Mouse (Mus musculus) hindbrain, embryonic 15.5 days (tissue): ENCODE data around the gene Il12b. TPM values are rescaled to one million over a fixed set of nuclear protein-coding genes. Genes with fewer than 3 reads are reported as not detected.
A peak's percentile ranks its signal among the peaks of the same experiment; 100 is the strongest.
"Not testable (repeated sequence)": the region's sequence is repeated elsewhere in the genome, so short reads cannot be mapped to it uniquely, and the experiment has no call there.

ENCODE experiments used
- ATAC-seq: fragments of 200-750 bp; cut with Nextera tagmentation; 2 replicates; pipeline ENCODE4 v1.8.0; 2017; ENCODE audit warnings: low read depth, moderate number of reproducible peaks, moderate TSS enrichment; ENCODE audit not compliant: low FRiP score
- H3K27ac ChIP-seq: fragments of 300-500 bp; sonication (generic); replicated peaks from 2 replicates; pipeline ENCODE4 v1.5.1; 2015; ENCODE audit warnings: mild to moderate bottlenecking, inconsistent platforms
- H3K27me3 ChIP-seq: fragments of 300-500 bp; sonication (generic); 2 replicates; pipeline ENCODE4 v1.6.1; 2015; ENCODE audit warnings: control low read depth, inconsistent platforms
- H3K36me3 ChIP-seq: fragments of 300-500 bp; sonication (generic); 2 replicates; pipeline ENCODE4 v1.6.1; 2015; ENCODE audit warnings: control low read depth, inconsistent platforms
- H3K4me1 ChIP-seq: fragments of 300-500 bp; sonication (generic); replicated peaks from 2 replicates; pipeline ENCODE4 v1.6.1; 2015; ENCODE audit warnings: control low read depth, inconsistent platforms
- H3K4me2 ChIP-seq: fragments of 300-500 bp; sonication (generic); 2 replicates; pipeline ENCODE4 v1.6.1; 2015; ENCODE audit warnings: moderate library complexity, mild to moderate bottlenecking, inconsistent platforms
- H3K4me3 ChIP-seq: fragments of 300-500 bp; sonication (generic); 2 replicates; pipeline ENCODE4 v1.5.1; 2015; ENCODE audit warnings: mild to moderate bottlenecking, inconsistent platforms
- H3K9ac ChIP-seq: fragments of 300-500 bp; sonication (generic); 2 replicates; pipeline ENCODE4 v1.6.1; 2015; ENCODE audit warnings: inconsistent platforms
- H3K9me3 ChIP-seq: fragments of 300-500 bp; sonication (generic); 2 replicates; pipeline ENCODE4 v1.6.1; 2016; ENCODE audit warnings: control low read depth, inconsistent platforms
- WGBS: fragments of 180-500 bp; shearing (Covaris S2); methylation state at CpG from one replicate; pipeline ENCODE4 v1.1.7; 2015; 5-methylcytosine and 5-hydroxymethylcytosine counted together
- polyA plus RNA-seq: library from polyadenylated mRNA; unstranded; fragments of >200 nt; fragmentation: Nextera tagmentation; extraction: Ambion mirVana; gene quantifications from 2 replicates; pipeline ENCODE4 v1.2.1, GENCODE M21; 2015

The Il12b gene
- polyA plus RNA-seq, 1 experiment from 2014 or later: not detected

DNA sequence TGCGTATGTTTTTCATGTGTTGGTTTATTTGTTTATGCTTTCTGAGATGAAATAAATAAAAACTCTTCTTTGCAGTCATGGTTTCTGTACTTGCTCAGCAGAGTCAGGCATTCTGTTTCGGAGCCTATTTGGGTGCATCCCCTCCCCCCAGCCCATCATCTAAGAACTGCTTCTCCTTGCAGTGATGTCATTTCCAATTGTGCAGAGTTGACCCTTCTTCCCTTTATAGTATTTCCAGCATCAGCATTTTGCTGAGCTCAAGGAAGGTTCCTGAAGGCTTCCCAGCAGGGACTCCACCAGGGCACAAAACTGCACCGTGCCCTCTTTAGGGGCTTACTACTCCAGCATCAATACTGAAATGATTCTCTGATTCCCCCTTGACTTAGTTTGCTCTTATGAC is 14.7 kb downstream of the Il12b start:
- no peaks in the 10 kb centered on the region for H3K4me1 ChIP-seq
- H3K27me3 ChIP-seq: no peaks in the 10 kb centered on the region
- no peak for ATAC-seq
- no peak overlapping the region for H3K9ac ChIP-seq
- no peak overlapping the region for H3K4me2 ChIP-seq
- H3K9me3 ChIP-seq: no peaks in the 10 kb centered on the region
- no peak overlapping the region for H3K27ac ChIP-seq
- 80% methylated on average over 3 of the region's 3 CpGs for WGBS
- H3K36me3 ChIP-seq: no peaks in the 10 kb centered on the region
- no peak overlapping the region for H3K4me3 ChIP-seq

DNA sequence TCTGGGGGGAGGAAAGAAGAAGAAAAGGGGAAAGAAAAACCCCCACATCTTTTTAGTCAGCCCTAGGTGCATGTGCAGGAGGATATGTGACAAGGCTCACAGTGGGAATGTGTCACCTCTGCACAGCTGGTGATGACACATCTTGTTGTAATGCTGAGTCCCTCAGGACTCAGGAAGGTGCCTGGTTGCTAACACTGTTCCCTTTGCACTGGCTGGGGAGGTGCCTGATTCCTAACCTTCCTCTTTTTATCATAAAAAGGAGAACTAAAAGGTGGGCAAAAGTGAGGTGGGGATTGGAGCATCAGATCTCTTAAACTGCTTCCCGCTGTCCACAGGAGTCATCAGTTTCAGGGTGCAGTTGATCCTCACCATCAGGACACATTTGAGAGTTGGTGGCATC is 17.5 kb downstream of the Il12b start:
- ATAC-seq: no peak
- Histone ChIP-seq H3K4me2 (no peak overlapping the region), H3K36me3 (no peaks in the 10 kb centered on the region), H3K27ac (no peak overlapping the region), H3K4me1 (no peaks in the 10 kb centered on the region), H3K9me3 (no peaks in the 10 kb centered on the region), H3K4me3 (no peak overlapping the region), H3K27me3 (no peaks in the 10 kb centered on the region), H3K9ac (no peak overlapping the region)
- 86% methylated on average over 1 of the region's 1 CpGs for WGBS

GRCm38 (mm10) chr11:44422337-44423111 is 22.7 kb downstream of the Il12b start:
- ATAC-seq: no peak
- Histone ChIP-seq H3K9me3 (no peaks in the 10 kb centered on the region), H3K4me3 (no peak overlapping the region), H3K27ac (no peak overlapping the region), H3K36me3 (no peaks in the 10 kb centered on the region), H3K4me1 (peaks cover 10% of the 10 kb centered on the region), H3K27me3 (no peaks in the 10 kb centered on the region), H3K9ac (no peak overlapping the region), H3K4me2 (no peak overlapping the region)
- 73% methylated on average over 10 of the region's 10 CpGs for WGBS

DNA sequence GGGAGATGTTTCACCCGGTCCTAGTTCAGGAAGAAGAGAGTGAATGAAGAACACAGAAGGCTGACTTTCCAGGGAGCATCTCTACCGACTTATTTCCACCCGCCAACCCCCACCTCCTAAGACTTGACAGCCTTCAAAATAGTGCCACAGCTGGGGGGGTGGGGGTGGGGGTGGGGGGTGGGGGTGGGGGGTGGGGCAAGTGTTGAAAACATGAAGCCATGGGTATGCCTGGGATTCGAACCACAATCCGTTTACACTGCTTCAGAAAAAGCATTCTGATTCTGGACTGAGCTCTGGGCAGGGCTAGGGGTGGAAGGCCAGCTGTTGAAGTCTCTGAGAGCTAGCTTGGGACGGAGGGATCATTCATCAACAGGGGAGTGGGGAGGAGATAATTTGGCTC is 23.4 kb downstream of the Il12b start:
- no peak overlapping the region for H3K9ac ChIP-seq
- H3K27ac ChIP-seq: no peak overlapping the region; the same call in 1 of the 2 replicates
- no peaks in the 10 kb centered on the region for H3K9me3 ChIP-seq
- WGBS: 59% methylated on average over 6 of the region's 6 CpGs
- H3K4me2 ChIP-seq: no peak overlapping the region
- peaks cover 10% of the 10 kb centered on the region for H3K4me1 ChIP-seq
- ATAC-seq: no peak
- H3K4me3 ChIP-seq: no peak overlapping the region
- no peaks in the 10 kb centered on the region for H3K27me3 ChIP-seq
- no peaks in the 10 kb centered on the region for H3K36me3 ChIP-seq

DNA sequence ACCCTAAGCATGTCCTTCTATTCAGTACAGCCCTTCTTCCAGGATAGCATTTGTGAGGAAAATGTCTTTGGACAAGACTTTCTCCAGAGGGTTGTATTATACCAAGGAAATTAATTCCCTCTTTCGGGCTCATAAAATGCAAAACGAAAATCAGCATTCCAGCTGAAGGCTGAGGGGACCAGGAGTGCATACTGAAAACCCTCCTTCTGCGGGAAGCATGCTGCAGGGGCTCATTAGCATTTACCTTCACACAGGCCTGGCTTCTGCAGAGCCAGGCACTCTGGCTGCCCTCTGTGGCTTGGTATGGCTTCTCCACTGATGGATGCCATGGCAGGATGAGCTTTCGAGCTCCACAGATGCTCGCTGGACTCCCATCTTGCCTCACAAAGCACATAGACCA is 24.1 kb downstream of the Il12b start:
- Histone ChIP-seq H3K4me2 (no peak overlapping the region), H3K27me3 (no peaks in the 10 kb centered on the region), H3K36me3 (no peaks in the 10 kb centered on the region), H3K27ac (peak overlapping the region; percentile 56), H3K4me3 (no peak overlapping the region), H3K9me3 (no peaks in the 10 kb centered on the region), H3K4me1 (peaks cover 10% of the 10 kb centered on the region), H3K9ac (no peak overlapping the region)
- WGBS: 44% methylated on average over 5 of the region's 5 CpGs
- ATAC-seq: no peak

- Histone ChIP-seq H3K27ac (no peak overlapping the region), H3K36me3 (no peaks in the 10 kb centered on the region), H3K4me2 (no peak overlapping the region), H3K4me1 (peaks cover 10% of the 10 kb centered on the region), H3K4me3 (no peak overlapping the region), H3K27me3 (no peaks in the 10 kb centered on the region), H3K9me3 (no peaks in the 10 kb centered on the region), H3K9ac (no peak overlapping the region)
- no peak for ATAC-seq
- WGBS: 72% methylated on average over 8 of the region's 8 CpGs
Measured at GRCm38 (mm10) chr11:44425006-44425405, 25.1 kb downstream of the Il12b start.

DNA sequence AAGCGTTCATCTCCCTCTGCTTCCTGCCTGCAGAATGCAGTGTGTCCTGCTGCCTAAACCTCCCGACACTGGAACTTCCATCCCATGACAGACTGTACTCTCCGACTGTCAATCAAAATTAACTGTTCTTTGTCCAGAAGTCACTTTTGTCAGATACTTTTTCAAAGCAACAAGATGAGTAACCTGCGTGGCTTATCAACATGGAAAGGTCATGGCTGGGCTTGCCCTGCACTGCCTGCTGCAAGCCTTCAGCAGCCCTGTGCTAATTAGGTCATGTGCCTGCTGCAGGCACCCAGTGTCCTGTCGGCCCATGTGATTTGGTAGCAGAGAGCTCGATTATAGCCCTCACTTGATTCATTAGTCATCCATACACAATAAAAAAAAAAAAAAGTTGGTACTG is 25.8 kb downstream of the Il12b start:
- no peaks in the 10 kb centered on the region for H3K9me3 ChIP-seq
- no peaks in the 10 kb centered on the region for H3K27me3 ChIP-seq
- no peak overlapping the region for H3K4me3 ChIP-seq
- H3K4me2 ChIP-seq: no peak overlapping the region
- 79% methylated on average over 6 of the region's 6 CpGs for WGBS
- H3K36me3 ChIP-seq: no peaks in the 10 kb centered on the region
- H3K27ac ChIP-seq: no peak overlapping the region
- H3K4me1 ChIP-seq: peaks cover 10% of the 10 kb centered on the region
- no peak for ATAC-seq
- no peak overlapping the region for H3K9ac ChIP-seq

DNA sequence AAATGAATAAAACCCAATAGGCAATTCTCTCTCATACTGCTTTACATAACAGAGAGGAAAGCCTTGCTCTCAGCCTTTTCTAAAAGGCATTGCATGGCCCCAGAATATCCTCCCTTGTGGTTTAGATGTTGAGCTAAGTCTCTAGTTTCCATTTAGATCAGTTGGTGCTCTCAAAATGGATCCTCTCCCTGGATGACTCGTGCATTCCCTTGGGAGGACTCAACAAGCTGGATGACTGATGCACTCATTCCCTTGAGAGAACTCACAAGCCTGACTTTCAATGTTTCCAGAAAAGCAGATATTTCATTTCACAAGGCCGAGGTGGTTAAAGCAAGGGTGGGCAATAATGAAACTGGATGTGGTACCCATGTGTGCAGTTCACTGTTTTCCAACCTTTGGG is 28.1 kb downstream of the Il12b start:
- no peaks in the 10 kb centered on the region for H3K9me3 ChIP-seq
- WGBS: 75% methylated on average over 2 of the region's 2 CpGs

GRCm38 (mm10) chr11:44430036-44430435 is 30.2 kb downstream of the Il12b start:
- Histone ChIP-seq H3K9ac (no peak overlapping the region), H3K4me3 (no peak overlapping the region), H3K4me1 (no peaks in the 10 kb centered on the region), H3K27me3 (no peaks in the 10 kb centered on the region), H3K9me3 (no peaks in the 10 kb centered on the region), H3K4me2 (no peak overlapping the region), H3K27ac (no peak overlapping the region), H3K36me3 (no peaks in the 10 kb centered on the region)
- WGBS: 92% methylated on average over 3 of the region's 3 CpGs
- ATAC-seq: no peak

More for the DNA sequence above, 28.1 kb downstream of the Il12b start:
- H3K27ac ChIP-seq: no peak overlapping the region
- H3K9ac ChIP-seq: no peak overlapping the region
- no peaks in the 10 kb centered on the region for H3K36me3 ChIP-seq
- H3K27me3 ChIP-seq: no peaks in the 10 kb centered on the region
- ATAC-seq: no peak
- no peak overlapping the region for H3K4me3 ChIP-seq
- peaks cover 10% of the 10 kb centered on the region for H3K4me1 ChIP-seq
- no peak overlapping the region for H3K4me2 ChIP-seq

DNA sequence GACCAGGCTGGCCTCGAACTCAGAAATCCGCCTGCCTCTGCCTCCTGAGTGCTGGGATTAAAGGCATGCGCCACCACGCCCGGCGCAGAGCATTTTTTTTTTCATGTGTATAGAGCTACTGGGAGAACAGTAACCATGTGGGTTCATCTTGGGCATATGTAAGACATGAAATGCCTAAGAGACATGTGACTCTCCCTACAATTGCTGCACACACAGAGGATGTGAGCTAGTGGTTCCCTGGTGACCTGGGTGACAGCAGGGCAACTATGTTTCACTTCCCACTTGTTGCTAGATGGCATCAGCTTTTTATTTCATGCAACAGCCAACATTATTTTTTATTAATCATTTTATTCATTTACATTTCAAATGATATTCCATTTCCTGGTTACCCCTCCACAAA is 37.9 kb downstream of the Il12b start:
- H3K4me3 ChIP-seq: no peak overlapping the region
- no peaks in the 10 kb centered on the region for H3K36me3 ChIP-seq
- WGBS: 96% methylated on average over 6 of the region's 6 CpGs
- no peaks in the 10 kb centered on the region for H3K9me3 ChIP-seq
- no peaks in the 10 kb centered on the region for H3K4me1 ChIP-seq
- H3K9ac ChIP-seq: no peak overlapping the region
- no peak overlapping the region for H3K4me2 ChIP-seq
- no peak overlapping the region for H3K27ac ChIP-seq
- no peak for ATAC-seq
- no peaks in the 10 kb centered on the region for H3K27me3 ChIP-seq

DNA sequence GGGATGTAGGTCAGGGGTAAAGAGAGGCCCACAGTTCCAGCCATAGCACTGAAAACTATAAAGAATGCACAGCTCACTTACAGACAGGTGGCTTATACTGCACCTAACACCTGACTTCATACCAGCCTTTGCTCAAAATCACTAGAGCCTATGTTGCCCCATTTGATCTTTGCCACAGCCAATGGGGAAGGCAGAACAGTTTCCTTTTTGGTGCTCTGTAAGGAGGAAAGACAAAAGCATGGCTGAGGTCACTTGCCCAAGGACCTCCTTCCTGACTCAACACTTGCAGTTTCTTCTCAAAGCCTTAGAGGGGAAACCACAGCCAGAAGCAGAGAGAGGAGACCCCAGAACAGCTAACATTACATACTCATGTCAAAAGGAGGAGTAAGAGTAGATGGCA is 51.2 kb downstream of the Il12b start:
- no peaks in the 10 kb centered on the region for H3K27me3 ChIP-seq
- no peak overlapping the region for H3K27ac ChIP-seq
- H3K9ac ChIP-seq: no peak overlapping the region
- ATAC-seq: no peak
- no peaks in the 10 kb centered on the region for H3K9me3 ChIP-seq
- H3K36me3 ChIP-seq: peaks cover 8% of the 10 kb centered on the region
- no peak overlapping the region for H3K4me2 ChIP-seq
- H3K4me1 ChIP-seq: no peaks in the 10 kb centered on the region
- no peak overlapping the region for H3K4me3 ChIP-seq

DNA sequence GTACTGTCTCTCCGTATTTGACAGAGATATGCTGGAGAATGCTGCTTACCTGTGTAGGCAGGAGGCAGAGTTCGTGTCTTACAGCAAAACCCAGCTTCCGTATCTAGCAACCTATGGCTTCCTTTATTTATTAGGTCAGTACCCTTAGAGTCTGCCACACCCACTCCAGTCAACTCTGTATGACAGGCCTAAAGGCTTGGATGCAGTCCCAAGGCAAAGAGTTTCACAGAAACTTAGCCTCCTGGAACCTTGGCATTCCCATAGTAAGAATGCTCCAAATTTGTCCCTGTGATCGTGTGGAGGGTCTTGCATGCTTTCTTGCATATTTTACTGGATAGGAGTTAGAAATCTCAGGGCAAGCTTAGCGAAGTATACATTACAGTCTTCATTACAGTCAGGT is 52.2 kb downstream of the Il12b start:
- not testable (repeated sequence) for H3K4me3 ChIP-seq, H3K9ac ChIP-seq, H3K27me3 ChIP-seq, H3K4me1 ChIP-seq, H3K27ac ChIP-seq, H3K4me2 ChIP-seq, ATAC-seq, H3K9me3 ChIP-seq
- WGBS: 97% methylated on average over 5 of the region's 5 CpGs
- peaks cover 11% of the 10 kb centered on the region for H3K36me3 ChIP-seq

DNA sequence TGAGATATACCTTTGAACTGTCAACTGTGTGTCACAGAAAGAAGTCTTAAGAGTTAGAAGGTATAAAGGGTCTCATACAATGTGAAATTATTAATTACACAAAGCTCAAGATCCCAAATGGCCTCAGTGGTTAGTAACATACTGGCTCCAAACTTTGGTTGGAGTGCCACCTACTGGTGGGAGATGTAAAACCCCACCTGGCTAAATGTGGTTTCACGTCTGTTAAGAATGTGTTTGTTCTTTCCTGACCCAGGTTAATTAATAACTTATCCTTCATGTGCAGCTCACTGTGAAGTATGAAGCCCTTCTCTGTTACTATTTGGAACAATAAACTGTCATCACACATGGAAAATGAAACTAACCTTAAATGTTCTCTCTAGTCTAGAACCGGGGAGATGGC is 53.6 kb downstream of the Il12b start:
- H3K4me2 ChIP-seq: no peak overlapping the region
- ATAC-seq: peak; percentile 71; the same call in 1 of the 2 replicates
- H3K36me3 ChIP-seq: peaks cover 18% of the 10 kb centered on the region
- no peaks in the 10 kb centered on the region for H3K9me3 ChIP-seq
- no peaks in the 10 kb centered on the region for H3K4me1 ChIP-seq
- no peak overlapping the region for H3K9ac ChIP-seq
- no peak overlapping the region for H3K4me3 ChIP-seq
- no peaks in the 10 kb centered on the region for H3K27me3 ChIP-seq
- H3K27ac ChIP-seq: no peak overlapping the region
- WGBS: 56% methylated on average over 2 of the region's 2 CpGs
